Mouse (Mus musculus): Measurements from ENCODE around the gene Cdc14b.

Gene Cdc14b

DNA sequence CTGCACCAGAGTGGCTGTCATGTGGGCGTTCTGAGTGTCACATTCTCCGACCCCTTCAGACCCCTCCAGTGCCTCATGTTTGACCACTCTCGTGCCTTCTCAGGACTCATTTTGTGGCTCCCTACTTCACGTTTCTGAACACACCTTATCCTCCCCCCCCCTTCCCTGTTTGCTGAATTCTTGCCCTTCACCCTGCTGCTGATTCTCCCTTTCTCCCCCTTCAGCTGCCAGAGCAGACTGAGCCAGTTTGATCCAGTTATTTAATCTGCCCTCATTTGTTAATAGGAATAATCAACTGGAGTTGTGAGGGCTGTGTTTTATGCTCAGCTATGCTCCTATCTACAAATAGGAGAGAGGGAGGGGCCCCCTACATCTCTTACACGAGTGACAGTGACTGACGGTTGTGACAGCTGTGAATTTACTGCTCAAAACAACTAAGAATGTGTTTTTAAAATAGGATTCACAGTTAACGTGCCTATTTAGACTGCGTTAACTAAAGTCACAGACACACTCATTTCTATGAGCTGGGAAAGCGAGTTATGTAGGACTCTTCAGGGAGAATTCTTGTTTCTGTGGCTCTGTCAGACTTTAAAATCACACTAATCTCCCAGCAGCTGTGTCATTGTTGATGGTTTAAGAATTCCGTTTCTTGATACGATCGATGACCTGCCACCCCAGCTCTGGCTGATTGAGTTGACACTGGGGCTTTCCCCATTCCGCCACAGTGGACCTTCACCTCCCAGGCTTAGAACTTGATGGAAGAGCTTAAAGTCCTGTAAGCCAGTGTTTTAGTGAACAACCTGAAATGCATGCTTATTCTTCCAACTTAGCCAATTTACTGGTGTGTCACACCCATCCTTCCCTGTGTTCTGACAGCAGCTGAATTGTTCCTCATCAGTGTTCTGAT is 96.1 kb downstream of the Cdc14b start:
- no peak for DNase-seq (ENCODE audit: low spot score in 2 of 2)

DNA sequence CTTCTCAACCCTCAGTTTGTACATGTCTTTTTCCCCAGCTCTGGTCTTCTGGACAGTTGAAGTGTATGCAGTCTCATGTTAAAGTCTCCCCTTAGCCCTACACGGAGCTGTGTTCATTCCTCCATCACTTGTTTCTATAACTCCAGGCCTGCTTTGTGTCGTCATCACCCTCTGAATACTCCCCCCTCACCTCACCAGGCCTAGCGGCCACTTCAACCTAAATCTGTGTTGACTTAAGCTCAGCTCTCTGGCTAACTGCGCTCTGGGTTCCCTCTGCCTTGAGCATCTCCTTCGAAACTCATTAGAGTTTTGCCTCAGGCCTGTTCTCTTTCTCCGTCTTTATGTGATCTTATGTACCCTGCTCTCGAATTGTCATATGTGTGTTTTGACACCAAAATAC is 97.1 kb downstream of the Cdc14b start:
- DNase-seq (ENCODE audit: low spot score in 2 of 2) = no peak

DNA sequence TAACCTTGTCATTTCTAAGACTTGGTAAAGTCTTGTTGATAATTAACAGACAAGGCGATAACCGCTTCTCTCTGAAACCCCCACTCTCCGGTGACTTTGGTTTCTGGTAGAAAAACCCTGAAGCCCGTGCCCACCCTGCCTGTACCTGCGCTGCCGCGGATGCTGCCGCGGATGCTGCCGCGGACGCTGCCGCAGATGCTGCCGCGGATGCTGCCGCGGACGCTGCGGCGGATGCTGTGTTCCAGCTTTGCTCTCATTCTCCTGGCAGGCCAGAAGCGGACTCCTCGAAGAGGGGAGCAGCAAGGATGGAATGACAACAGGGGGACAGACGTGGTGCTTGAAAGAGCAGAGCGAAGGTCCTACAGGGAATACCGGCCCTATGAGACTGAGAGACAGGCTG is 105.3 kb downstream of the Cdc14b start:
- DNase-seq (ENCODE audit: low spot score in 2 of 2) = no peak

DNA sequence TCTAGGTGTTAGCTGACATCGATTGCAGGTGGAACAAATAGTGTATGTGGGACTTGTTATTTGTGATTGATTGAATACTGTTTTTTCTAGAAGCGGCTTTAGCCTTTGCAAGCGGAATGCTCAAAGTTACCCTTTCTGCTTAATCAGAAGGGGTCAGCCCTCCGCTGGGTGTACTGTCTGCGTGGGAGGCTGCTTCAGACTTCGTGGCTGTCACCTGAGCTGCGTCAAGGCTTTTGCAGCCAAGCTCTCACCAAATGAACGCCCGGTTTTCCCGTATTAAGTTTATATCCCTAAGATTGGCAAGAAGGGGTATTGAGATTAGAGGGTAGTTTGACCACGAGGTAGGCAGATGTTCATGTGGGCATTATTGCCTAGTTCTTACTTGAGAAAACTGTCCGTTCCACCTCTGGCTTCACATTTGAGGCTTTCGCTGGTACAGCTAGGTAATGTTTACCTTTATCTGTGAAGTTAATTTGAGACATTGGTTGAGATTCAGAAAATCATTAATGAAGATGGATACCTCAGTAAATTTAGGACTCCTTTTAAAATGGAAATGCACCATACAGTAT is 111.9 kb downstream of the Cdc14b start:
- no peak for DNase-seq (ENCODE audit: low spot score in 2 of 2)

DNA sequence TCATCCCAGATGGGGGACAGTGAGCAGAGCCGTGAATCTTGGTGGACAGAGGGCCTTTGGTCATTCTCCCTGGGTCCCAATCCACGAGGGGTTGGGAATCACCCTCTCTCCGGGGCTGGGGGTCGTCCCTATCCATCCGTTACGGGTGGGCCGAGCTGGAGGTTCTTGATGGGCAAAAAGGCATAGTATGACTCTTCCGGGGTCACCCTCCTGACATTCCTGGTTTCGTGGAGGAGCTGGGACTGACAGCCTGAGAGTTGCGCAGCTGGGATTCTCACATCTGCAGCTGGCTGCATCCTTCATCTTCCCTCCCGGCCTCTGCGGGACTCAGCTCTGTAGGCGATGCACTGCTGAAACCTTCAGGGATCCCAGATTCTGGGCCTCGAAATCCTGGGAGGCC is 112.5 kb downstream of the Cdc14b start:
- peak in 1 of 2 experiments; percentile 30 for DNase-seq (ENCODE audit: low spot score in 2 of 2)

DNA sequence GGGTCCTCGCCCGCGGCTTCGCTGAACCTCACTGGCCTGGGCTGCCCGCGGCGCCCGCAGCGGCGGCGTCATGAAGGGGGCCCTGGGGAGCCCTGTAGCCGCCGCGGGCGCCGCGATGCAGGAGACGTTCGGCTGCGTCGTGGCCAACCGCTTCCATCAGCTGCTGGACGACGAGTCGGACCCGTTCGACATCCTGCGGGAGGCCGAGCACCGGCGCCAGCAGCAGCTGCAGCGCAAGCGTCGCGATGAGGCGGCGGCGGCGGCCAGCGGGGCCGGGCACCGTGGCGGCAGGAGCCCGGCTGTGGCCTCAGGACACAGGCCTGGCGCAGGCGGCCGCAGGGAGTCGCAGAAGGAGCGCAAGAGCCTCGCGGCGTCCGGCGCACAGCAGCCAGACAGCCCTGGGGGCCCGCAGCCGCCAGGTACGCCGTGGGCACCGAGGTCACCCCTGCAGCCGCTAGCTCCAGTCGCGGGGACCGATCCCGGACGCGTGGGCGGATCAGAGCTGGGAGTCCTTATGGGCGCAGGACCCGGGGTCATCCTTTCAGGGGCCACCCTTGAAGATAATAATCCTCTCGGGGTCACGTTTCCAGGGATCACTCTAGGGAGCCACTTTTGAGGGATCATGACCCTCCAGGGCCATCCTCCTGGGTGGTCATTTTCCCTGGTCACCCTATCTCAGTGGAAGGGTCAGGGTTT is 113.0 kb downstream of the Cdc14b start:
- DNase-seq (ENCODE audit: low spot score in 2 of 2) = peak; percentile 58 to 60

DNA sequence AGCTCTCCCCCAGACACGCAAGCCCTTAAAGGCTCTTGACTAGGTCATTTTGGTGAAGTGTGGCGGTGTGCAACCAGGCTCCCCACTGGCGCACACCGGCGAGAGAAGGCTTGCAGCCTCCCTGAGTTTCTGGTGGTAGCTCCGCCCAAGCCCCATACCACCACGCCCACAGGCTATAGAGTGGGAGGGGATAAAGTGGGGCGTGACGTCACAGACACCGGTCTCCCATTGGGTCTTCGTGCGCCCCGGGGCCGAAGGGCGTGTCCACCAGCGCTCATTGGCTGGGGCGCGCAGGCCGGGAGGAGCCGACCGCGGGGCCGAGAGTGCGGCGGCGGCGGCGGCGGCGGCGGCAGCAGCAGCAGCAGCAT is 113.6 kb downstream of the Cdc14b start, which contains the start of gene Habp4:
Habp4 (plus strand) TSS at position 277 of the 368 bp plus-strand sequence.
- DNase-seq (ENCODE audit: low spot score in 2 of 2) = peak; percentile 97 to 99

DNA sequence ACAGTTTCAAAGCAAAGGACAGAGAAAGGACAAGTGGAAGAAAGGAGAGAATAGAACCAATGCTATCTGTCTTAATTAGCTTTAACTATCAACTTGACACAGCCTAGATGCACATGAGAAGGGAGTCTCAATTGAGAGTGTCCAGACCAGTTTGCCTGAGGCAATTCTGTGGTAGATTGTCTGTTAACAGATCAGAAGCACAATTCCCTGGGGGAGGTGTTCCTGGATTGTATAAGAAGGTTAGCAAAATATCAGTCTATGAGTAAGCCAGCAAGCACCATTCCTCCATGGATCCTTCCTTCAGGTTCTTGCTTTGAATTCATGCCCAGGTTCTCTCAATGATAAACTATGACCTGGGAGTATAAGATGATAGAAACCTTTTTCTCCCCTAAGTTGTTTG is 118.1 kb downstream of the Cdc14b start:
- DNase-seq (ENCODE audit: low spot score in 2 of 2) = no peak

DNA sequence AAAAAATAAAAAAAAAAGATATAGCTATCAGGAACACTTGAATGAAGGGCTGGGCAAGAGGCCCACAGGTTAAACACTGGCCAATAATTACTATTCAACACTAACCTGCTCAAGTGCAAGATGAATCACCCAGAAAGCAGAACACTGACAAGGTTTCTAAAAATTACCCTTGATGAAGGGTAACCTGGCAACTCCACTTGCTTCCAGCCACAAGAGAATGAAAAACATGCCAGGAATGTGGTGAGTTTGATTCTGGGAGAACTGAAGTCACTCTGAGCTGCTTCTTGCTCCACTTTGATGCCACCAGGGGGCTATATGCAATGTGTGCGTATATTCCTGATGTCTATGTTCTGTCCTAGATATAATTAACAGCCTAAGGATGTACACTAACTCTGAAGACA is 119.9 kb downstream of the Cdc14b start:
- DNase-seq (ENCODE audit: low spot score in 2 of 2) = no peak

DNA sequence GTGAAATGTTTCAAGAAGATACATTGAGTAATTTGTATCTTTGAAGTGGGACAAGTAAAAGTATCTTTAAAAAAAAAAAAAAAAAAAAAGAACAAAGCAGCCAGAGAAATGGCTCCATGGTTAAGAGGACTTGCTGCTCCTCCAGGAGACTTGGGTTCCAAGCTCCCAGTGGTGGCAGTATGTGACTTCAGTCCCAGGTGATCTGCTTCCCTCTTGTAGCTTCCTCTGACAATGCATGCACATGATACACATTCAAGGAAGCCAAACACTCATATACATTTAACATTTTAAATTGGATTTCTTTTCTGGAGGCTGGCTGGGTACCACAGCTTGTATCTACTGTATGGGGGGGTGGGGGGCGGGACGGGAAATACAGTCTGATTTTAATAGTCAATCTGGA is 120.4 kb downstream of the Cdc14b start:
- DNase-seq (ENCODE audit: low spot score in 2 of 2) = no peak

DNA sequence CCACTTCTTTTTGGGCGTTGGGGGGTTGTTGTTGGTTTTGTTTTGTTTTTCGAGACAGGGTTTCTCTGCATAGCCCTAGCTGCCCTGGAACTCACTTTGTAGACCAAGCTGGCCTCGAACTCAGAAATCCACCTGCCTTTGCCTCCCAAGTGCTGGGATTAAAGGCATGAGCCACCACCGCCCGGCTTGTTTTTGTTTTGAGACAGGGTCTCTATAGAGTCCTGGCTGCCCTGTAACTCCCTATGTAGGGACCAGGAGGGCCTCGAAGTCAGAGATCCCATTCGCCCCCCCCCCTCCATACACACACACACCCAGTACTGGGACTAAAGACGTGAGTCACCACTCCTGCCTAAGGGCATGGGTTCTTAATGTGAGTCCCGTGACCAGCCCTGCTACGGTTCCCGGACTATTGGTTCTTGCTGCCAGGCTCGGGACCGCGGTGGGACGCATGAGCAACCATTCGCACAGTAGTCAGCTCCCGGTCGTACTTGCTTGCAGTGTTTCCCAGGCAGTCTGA is 121.3 kb downstream of the Cdc14b start:
- DNase-seq (ENCODE audit: low spot score in 2 of 2) = no peak

DNA sequence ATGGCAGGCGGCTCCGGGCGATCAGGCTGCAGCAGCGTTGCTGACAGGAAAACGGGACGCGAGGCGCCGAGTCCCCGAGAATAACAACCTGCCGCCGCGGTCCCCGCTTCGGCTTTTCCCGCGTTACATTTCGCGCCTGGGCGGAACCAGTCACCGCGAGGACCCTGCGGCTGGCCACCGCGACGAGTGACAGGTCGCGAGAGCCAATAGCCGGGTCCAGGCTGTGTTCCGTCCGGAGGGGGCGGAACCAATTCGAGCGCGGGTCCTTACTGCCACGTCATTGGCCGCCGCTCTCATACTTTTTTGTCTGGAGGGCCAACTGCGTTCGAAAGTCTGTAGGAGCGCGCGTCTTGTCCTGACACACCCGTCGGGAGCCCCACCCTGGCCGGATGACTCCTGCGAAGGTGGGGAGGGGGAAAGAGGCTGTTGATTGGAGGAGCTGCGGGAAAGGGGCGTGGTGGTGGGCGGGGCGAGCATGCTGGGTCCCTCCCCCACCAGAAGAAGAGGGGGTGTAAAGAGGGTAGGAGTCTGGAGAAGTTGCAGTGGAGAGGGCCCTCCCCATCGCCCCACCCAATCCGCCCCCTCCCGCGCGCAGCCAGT is 121.9 kb downstream of the Cdc14b start, which contains the start of gene Zfp367:
Zfp367 (minus strand) TSS at position 120 of the 600 bp plus-strand sequence.
- peak; percentile 97 for DNase-seq (ENCODE audit: low spot score in 2 of 2)

DNA sequence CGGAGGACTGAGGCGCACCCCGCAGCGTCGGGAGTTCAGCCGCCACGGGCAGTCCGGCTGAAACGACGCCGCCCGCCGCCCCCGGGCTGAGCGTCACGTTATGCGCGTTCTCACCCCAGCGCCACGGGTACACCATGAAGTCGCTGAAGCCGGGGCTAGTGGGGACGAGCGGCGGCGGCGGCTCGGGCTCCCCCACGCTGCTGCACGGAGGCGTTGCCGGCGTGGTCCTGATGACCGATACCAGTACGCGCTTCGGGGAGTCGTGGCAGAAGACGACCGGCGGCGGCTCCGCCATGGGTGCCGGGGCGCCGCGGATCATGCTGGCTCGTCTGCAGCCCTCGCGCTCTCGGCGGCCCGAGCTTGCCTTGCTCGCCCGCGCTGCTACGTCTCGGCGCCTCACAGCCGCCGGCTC is 122.4 kb downstream of the Cdc14b start:
- DNase-seq (ENCODE audit: low spot score in 2 of 2) = peak; percentile 55 to 59

DNA sequence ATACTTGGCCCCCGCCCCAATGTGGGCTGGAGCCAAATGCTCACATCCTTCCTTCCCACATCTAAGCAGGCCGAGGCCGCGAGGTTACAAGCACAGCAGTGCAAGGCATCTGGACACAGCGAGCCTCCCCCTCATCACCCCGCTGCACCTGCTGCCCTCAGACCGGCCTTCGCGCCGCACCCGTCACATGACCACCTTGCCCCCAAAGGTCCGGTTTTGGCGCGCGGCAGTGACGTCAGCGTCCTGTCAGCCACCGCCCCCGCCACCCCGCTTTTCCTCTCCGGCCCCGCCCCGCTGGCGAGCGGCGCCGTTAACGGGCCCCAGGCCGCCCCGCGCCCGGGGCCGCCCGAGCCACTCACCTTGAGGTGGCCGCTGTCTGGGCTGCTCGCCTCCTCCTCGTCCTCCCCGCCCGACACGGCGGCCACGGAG is 122.8 kb downstream of the Cdc14b start:
- peak; percentile 79 to 83 for DNase-seq (ENCODE audit: low spot score in 2 of 2)

DNA sequence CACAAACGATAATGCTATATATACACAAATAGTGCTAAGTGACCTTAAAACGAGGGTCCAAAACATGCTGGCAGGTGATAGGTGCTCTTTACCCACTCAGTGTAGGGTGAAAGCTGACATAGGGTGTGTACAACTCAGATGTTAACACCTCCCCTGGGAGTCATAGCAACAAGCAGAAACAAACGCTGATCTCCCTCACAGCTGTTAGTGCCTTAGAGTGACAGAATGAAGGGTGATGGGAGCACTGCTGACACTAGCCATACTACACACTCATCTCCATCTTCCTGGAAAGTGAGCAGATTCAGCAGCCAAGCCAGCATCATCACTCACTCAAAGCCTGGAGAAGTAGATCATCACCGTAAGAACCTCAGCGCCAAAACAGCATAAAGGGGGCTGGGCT is 125.0 kb downstream of the Cdc14b start:
- no peak for DNase-seq (ENCODE audit: low spot score in 2 of 2)
